Mouse (Mus musculus) bone marrow, adult 2 months (tissue): ENCODE data around the gene Ccdc144b.

Source experiments
- CTCF ChIP-seq: fragments of 200-500 bp; IDR thresholded peaks from 2 replicates; pipeline ENCODE4 v1.5.1; 2011; ENCODE audit warnings: low read length, control low read depth; ENCODE audit not compliant: control insufficient read depth, insufficient read depth
- POLR2A ChIP-seq: fragments of 200-500 bp; IDR thresholded peaks from 2 replicates; pipeline ENCODE4 v1.6.1; 2011; ENCODE audit warnings: low read depth, mild to moderate bottlenecking, control low read depth, low read length, borderline replicate concordance; ENCODE audit not compliant: control insufficient read depth

DNA sequence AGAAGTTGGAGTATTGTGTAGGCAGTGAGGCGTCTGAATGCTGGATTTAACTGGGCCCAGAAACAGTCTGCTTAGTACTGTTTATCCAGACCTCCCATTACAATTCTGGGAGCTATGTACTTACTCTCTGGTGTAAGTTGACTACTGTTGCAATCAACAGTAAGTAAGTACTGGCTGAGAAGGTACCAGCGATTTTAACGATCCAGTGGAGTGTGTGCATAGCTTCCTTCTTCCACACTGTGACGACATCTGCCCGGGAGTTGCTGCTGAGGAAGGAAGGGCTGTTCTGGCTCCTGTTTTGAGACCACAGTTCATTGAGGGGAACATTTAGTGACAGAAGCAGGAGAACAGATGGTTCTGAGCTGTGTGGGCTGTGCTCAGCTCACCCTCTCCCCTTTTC, 17.7 kb upstream of the Ccdc144b start:
- TF ChIP-seq CTCF (no peak), POLR2A (no peak)
